Mouse (Mus musculus) heart, postnatal 4 days (tissue): ENCODE measurements at regions not wholly inside any gene's neighbourhood (a gene's known extent, or its start where the extent isn't known, plus 50 kb on each side); places are given as distances from the start of the nearest gene placed in this dataset.

Experiments
- DNase-seq: peaks from one replicate; pipeline ENCODE4 v3.0.0; 2021
- microRNA-seq, 2 experiments: library from miRNA; unstranded; fragments of <30 nt; microRNA quantifications; one replicate each; pipeline ENCODE4 v1.2.0; 2021 to 2022

DNA sequence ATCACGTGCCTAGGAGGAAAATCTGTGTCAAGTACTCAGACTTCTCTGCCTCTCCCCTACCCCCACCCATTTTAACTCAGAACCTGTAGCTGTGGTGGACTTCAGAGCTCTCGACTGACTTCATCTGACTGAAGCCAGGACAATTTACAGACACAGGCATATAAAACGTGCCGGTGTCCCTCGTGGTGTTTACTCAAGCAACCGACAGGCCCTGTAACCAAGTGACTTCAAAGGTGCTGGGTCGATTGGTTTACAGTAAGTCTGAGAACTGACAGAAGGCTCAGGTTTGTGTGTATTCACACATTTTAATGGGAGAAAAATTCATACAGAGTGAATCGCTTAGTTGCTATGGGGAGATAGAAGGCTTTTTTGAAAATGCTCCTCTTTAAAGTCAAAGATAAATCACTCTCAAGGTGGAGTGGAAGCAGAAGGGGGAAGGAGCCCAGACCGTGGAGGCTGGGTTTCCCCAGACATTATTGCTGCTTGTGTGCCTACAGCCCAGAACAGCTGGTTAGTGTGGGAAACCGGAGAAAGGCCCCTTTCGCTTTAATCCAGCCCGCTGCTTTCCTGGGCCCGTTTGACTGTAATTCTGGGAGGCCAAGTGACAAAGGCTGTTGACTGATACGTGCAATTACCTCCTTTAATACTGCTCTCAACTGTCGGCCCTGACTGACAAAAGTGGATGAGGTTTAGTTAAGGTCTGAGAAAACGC, 218.6 kb downstream of the Sox2 start:
- DNase-seq, result no peak

DNA sequence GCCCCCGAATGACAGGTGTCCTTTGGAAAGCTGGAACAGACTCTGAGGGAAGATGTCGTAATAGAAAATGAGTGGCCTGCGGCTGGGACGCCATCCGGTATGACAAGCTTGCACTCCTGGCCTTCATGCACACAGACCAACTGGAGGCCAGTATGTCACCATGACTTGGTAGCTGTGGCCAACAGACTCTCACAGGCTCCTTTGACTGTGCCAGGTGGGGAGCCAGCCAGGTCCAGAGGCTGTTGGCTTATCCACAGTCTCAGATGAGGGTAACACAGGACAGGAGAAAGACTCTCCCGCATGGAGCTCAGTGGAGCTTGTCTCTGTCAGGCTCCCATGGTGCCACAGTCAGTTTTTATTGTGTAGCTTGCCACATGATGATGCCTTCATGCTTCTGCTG, 219.7 kb downstream of the Sox2 start:
- no peak for DNase-seq

DNA sequence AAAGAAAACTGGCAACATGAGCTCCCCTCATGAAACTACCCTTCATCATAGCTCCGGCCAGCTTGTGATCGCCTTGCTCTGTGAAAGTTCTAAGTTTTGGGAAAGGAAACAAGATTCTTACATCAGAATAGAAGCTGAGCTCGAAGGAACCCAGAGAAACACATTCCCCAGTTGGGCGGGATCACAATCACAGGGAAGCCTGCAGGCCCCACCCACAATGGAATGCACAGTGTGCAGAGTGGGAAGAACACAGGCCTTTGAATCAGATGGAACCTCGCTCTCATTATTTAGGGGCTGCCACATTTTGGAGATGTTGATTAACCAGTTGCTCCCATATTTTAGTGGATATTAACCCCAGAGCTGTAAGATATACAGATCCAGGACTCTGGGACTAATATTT, 234.9 kb downstream of the Sox2 start:
- DNase-seq, result no peak

GRCm38 (mm10) chr3:34893381-34893780, 243.2 kb downstream of the Sox2 start:
- DNase-seq, result no peak

- DNase-seq, result no peak
Observed at GRCm38 (mm10) chr3:34903106-34903505, 252.9 kb downstream of the Sox2 start.

DNA sequence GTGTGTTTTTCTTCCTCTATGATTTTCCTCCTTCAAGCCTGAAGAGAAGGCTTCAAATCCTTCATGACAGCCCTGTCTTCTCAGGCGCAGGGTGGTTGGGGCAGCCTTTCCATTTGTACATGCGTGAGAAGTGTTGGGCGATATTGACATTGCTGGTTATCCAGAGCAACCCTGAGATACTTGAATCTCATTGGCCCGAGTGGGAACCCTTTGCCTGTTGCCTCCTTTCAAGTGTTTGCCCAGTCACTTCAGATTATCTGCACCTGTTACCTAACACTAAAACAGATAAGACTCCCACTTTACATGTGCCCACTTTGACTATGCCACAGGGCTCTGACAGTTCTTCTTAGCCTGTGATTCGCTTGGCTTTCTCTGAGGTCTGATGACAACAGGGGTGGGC, 258.3 kb downstream of the Sox2 start:
- DNase-seq, result no peak

GRCm38 (mm10) chr3:34909350-34909749, 259.1 kb downstream of the Sox2 start:
- DNase-seq, result no peak

DNA sequence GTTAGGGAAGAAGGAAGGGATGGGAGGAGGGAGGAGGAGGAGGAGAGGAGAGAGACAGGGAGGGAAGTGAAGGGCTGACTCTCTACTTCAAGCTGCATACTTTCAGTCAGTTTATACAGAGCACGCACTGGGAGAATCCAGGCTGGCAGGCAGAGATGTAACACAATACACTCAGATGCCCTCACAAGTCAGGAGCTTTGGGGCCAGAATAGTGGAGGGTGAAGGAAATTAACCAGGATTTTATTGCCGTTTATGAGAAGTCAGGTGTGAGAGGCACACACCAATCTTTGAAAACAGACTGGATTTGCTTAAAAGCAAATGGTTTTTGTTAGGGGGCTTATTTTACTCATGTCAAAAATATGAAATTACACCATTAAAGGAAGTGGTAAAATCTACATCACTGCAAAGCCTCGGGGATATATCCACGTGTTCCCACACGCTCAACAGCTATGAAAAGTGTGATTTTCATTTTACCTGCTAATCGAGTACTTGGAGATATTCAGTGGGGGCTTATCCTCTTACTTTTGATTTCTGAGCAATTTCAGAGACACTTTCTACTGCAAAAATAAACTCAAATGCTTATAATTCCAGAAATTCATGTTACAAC, 268.2 kb downstream of the Sox2 start:
- DNase-seq, result no peak

DNA sequence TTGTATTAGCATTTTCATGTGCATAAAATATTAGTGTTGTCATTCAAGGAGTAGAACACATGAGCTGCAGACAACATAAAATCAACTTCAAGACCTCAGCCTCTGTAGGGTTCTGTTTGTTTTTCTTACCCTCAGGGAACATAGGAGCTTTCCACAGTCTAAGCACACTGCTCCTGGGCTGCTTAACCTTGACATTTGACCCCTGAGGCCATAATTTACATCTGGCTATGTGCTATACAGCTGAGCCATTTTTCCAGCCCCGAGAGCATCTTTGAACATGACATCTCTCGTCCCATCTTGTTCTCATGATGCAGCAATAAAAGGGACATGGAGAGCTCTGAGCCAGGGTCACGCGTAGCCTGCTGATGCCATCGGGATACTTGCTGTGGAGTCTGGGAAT, 270.3 kb downstream of the Sox2 start:
- no peak for DNase-seq

- DNase-seq, result no peak
Observed at GRCm38 (mm10) chr3:34949867-34950266, 299.7 kb downstream of the Sox2 start.

DNA sequence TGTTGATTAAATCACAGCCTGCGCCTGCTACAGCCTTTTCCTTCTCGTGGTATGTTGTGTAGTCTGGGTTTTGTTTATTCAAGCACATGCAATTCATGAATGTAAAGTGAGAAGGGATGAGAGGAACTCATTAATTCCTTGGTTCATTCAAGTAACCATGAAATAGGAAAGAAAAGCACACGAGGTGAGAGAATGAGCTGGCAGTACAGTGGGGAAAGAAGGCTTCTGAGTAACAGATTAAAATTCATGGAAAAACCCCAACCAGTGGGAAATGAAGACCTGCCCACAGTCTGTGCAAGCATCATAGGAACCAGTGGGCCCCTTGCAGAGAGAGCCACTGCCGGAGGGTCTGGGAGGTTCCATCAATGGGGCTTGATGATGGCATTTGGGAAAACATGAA, 306.0 kb downstream of the Sox2 start:
- no peak for DNase-seq

DNA sequence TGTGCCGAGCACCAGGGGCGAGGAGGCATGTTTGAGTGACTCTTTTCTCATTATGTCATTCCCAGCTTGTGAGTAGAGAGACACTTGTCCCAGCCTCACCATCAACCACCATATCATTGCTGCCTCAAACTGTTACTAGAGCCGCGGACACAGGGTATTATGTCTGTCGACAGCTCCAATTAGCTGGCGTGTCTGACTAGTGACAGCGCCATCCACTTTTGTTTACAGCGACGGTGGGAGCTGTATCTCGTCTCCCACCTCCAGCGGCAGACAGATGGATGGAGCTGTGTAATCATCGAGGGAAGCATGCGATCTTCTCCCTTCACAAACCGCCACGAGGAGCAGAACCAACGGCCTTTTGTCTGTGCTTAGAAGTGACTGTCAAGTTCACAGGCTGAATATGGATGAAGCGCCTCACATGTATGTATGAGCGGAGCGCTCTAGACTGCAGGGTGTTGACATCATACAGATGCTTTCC, 308.9 kb downstream of the Sox2 start:
- no peak for DNase-seq

DNA sequence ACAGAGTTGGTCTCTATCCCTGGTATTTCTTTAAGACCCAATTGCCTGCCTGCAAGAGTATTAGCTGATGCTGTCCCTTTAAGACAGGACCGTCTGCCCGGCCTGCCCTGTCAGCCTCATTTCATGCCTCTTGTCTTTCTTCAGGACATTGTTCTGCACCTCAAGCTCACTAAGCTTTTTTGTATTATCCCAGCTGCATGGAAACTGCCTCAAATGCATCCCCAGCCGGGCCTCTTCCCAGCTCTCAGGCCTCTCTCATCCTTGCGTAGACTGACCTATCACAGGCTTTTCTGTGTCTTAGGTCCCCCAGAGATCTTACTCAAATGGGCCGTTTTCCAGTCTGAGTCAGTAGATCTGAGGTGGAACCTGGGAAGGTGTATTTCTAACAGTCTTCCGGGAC, 316.2 kb downstream of the Sox2 start:
- no peak for DNase-seq

GRCm38 (mm10) chr3:34967911-34968310, 317.7 kb downstream of the Sox2 start:
- DNase-seq, result no peak

- no peak for DNase-seq
Observed at GRCm38 (mm10) chr3:34971536-34971935, 321.3 kb downstream of the Sox2 start.

DNA sequence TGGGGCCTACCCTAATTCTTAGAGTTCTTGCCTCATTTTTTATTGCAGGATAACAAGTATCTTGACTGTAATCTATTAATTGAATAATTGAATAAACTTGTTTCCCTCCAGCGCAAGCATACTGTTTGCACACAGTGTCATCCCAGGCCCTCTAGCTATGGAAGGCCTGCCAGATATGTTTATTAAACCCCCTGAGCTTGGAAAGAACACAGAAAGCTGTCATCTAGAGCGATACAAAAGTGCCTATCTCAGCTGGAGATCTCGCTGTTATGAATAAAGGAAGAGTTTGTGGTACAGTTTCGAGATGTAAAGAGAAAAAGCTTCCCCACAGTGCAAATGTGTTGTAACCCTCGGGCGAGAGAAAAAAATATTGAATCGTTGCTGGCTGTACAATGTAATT, 324.2 kb downstream of the Sox2 start:
- DNase-seq, result no peak

Small RNAs in the stretch of these regions (microRNA-seq; reads per million reads assigned to microRNA genes)
- gene Mir6378, result 0 reads per million in 2 experiments
